Mouse (Mus musculus): ENCODE data around the gene Tmem104.
A peak's percentile ranks its signal among the peaks of the same experiment; 100 is the strongest.

Gene Tmem104

DNA sequence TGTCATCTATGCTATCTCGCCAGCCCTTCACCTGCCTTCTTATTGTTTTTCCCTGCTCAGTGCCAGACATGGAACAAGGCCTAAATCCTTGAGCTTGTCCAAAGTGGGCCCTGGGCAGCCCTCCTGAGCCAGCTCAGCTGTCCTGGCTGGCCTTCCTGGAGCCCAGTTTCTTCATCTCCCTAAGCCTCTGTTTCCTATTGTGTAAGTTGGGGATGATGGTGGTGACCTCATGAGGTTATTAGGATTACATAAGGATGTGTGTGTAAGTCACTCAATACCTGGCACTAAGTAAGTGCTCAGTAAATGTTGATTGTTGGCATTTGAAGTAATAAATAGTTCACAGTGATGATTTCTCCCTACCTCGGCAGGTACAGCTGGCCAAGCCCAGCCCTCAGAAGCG lies 20.5 kb upstream of the Tmem104 start:
- no peak for DNase-seq (ENCODE audit: low read depth)

DNA sequence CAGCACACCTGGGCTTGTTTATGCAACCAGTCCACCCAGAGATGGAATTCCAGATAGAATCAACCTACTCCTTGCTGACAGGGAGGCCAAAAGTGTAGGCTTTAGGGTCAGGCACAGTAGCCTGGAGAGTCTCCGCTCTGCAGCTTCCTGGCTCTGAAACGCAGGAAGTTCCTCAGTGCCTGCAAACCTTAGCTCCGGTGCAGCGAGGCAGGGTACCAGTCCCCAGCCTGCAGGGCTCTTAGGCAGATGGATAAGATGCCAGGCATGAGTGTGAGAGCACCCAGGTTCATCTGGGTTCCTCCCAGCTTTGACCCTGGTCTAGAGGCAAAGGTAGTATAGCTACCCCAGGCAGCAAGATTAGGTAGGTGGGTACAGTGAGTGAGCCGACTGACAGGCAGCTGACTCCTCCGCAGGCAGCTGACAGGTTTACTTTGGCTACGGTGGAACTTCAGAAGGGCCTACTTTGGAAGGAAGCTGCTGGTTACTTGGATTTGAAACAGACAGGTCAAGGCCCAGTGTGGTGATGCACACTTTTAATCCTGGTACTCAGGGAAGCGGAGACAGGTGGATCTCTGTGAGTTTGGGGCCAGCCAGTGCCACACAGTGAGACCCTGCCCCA lies 19.5 kb upstream of the Tmem104 start:
- no peak for DNase-seq (ENCODE audit: low read depth)

- DNase-seq (ENCODE audit: low read depth): no peak
Measured at GRCm38 (mm10) chr11:115169430-115169829, 17.9 kb upstream of the Tmem104 start.

GRCm38 (mm10) chr11:115171125-115171524 lies 16.2 kb upstream of the Tmem104 start:
- DNase-seq (ENCODE audit: low read depth): no peak

GRCm38 (mm10) chr11:115172825-115173287 lies 14.4 kb upstream of the Tmem104 start:
- no peak for DNase-seq (ENCODE audit: low read depth)

GRCm38 (mm10) chr11:115173549-115174339 lies 13.5 kb upstream of the Tmem104 start:
- DNase-seq (ENCODE audit: low read depth): no peak

DNA sequence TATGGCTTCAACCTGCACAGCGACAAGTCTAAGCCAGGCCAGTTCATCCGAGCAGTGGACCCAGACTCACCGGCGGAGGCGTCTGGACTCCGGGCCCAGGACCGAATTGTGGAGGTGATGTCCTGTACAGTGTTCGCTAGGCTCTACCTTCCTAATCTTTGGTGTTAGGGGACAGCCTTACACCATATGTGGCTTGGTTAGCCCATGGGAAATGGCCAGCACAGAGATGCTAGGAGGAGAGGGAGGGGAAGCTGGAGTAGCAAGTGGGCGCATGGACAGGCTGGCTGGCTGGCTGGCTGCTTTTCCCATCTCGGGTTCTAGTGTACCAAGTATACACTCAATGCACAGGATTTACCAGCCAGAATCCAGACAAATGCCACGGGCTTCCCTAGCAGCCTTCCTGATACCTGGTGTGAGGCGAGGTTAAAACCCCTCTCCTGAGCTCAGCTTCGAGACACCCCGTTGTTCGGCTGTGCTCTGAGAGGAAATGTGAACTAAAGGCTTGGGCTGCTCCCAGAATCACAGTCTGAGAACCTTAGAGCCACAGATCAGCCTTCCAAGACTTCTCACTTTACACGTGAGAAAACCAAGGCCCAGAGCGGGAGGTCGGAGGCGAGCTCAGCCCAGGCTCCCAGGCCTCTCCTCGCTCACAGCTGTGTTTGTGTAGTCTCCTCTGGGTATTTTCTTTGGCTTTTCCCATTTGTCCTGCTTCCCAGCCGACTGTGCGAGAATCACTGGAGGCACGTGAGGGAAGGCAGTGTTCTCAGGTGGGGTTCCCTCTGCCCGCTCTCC lies 10.7 kb upstream of the Tmem104 start:
- no peak for DNase-seq (ENCODE audit: low read depth)

GRCm38 (mm10) chr11:115177559-115178195 lies 9.6 kb upstream of the Tmem104 start:
- DNase-seq (ENCODE audit: low read depth): no peak

DNA sequence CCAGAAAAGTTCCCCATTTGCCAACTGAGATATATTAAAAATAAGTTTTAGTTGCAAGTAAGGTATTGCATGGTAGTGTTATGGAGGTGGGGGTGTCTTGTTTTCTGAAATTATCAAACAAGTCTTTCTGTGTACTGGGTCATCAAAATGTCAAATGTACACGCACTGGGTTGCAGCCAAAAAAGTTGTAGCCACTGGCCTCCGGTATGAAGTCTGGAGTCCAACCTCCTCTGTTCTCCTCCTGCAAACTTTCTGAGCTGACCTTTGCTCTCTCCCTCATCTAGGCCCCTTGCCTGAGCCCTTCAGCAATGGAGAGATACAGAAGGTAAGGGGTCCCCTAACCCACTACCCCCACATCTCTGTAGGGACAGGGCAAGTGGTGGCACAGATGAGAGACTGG lies 8.5 kb upstream of the Tmem104 start:
- DNase-seq (ENCODE audit: low read depth): no peak

- no peak for DNase-seq (ENCODE audit: low read depth)
Measured at GRCm38 (mm10) chr11:115179191-115179590, 8.1 kb upstream of the Tmem104 start.

GRCm38 (mm10) chr11:115179881-115180280 lies 7.4 kb upstream of the Tmem104 start:
- DNase-seq (ENCODE audit: low read depth): no peak

GRCm38 (mm10) chr11:115181913-115182638 lies 5.2 kb upstream of the Tmem104 start:
- peak; percentile 67 for DNase-seq (ENCODE audit: low read depth)

GRCm38 (mm10) chr11:115184973-115185372 lies 2.3 kb upstream of the Tmem104 start:
- no peak for DNase-seq (ENCODE audit: low read depth)

DNA sequence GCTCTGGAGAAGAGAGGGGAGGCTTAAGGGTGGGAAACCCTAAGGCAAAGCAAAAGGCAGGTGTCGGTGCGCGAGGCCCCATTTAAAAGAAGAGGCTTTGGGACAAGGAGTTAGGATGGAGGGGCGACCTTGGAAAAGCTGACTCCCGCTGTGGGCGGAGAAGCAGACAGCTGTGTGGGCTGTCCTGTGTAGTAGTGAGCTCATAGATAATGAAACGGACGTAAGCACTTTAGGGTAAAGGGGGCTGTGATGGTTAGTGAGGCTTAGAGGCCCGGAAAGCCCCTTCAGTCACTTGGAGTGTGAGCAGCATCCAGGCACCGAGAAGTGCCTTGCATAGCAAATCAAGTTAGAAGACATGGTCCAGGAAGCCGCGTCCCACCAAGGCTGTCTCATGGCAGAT lies 406 bp downstream of the Tmem104 start, which contains the start of gene Nat9:
Gene Nat9, minus strand, starts transcription at position 167 of the 400 bp plus-strand sequence.
- DNase-seq (ENCODE audit: low read depth): no peak

DNA sequence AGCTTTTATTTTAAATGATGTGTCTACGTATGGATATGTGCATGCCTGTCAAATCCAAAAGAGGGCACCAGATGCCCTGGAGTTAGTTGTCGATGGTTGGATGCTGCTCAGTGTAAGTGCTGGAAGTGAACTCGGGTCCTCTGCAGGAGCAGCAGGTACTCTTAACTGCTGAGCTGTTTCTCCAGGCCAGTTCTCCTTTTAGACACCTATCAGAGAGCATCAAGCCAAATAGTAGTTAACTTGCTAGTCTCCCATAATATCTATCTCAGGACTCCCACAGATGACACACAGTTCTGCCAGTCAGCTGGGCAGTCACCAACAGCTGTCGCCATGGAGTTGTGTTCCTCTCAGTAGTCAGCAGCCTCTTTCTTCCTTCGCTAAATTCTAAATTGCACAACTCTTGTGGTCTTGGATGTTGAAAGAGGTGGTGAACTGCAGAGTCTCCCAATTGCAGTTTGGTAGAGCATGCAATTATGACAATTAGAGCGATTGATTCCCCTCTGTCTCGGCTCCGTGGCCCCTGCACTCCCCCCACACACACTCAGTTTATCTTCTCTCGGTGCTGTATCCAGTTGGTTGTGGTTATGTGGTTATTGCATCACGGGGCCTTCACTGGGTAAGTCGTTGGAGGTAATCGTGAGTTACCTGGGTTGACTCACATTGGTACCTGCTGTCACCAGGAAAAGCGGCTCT lies 1.4 kb downstream of the Tmem104 start:
- DNase-seq (ENCODE audit: low read depth): no peak

DNA sequence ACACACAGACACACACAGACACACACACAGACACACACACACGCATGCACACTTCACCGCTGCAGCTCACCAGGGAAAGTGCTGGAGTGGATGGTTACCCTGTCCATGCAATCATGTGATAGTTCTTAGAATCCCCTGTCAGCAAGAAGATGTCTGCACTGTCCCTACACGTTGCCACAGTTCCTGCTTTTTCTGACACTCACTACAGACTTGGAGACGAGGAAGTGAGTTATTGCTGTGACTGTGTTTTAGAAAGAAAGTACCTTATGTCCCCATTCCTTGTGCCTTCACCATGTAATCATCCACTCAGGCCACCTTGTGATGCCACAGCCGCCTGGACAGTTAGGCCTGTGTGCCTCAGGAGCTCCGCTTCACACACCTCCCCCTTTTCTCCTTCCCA lies 2.0 kb downstream of the Tmem104 start:
- no peak for DNase-seq (ENCODE audit: low read depth)

DNA sequence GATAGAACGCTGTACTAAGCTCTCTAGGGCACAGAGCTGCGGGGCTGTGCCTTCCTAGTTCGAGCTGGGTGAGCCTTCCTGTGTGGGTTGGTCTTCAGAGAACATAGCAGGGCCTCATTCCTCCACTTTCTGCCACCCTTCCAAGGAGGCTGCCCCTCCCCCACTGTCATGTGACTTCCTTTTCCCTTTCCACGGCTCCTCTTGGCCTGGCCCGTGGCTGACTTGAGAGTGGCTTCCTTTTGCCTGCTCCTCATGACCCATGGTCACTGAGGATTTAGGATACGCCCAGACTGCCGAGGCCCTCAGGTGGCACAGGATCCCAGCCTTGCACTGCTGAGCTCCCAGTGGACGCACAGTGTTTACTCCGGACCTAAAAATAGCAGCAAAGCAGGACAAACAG lies 4.9 kb downstream of the Tmem104 start:
- no peak for DNase-seq (ENCODE audit: low read depth)

DNA sequence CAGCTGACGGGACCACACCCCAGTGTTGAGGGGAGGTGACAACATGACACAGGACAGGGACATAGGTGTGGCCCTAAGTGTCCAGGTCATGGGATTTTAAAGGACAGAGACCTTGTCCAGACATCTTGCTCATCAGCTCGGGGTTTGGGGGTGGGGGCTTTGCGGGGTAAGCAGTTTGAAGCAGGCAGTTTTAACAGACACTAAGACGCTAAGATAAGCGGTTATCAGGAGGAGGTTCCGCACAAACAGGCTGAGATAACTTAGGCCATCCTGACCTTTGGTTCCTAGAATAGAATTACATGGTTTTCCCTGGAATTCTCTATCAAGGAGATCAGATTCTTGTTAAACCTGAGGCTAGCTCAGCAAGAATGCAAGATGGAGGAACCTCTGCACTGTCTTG lies 7.4 kb downstream of the Tmem104 start:
- peak; percentile 57 for DNase-seq (ENCODE audit: low read depth)

GRCm38 (mm10) chr11:115195933-115196332 lies 8.6 kb downstream of the Tmem104 start:
- DNase-seq (ENCODE audit: low read depth): no peak

DNA sequence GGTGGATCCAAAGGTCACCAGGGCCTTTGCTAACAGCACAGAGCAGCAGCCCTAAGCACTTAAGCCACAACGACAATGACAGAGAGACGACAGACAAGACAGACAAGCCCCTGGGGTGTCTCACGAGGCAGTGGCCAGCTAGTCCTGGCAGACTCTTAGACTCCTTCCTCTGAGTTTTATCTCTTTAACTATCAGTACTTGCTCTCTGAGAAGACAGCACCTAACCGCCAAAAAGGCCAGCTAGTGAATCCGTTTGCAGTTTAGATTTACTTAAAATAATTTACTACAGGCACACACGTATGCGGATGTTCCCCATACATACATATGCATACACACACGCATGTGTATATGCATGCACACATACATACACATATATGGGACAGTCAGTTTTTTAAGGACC lies 10.3 kb downstream of the Tmem104 start:
- DNase-seq (ENCODE audit: low read depth): no peak

DNA sequence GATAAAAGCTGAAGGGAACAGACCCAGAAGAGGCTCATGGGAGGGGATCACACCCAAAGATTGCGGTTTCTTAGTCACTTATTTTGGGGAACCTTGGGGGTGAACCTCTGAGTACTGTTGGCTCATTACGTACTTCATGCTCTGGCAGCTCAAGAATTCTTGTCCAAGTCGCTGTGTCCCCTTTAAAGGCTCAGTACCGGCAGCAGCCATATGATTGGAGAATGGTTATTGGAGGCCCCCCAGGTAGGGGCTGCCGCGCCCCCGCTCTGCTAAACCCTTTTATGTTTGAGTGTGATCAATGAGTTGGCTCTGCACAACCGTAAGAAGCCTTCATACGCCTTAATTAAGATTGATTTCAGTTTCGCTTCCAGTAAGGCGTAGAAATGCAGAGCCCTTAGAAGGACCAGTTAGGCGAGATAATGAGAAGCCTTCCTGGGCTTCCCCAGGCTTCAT lies 11.7 kb downstream of the Tmem104 start:
- DNase-seq (ENCODE audit: low read depth): no peak
